Mouse (Mus musculus) frontal cortex, postnatal 36 days (tissue): Measurements from ENCODE around the gene Npcd.
"Not testable (repeated sequence)": the region's sequence is repeated elsewhere in the genome, so short reads cannot be mapped to it uniquely, and the experiment has no call there.

Experiments used
- DNase-seq, 2 experiments: peaks; one replicate each; pipeline ENCODE4 v3.0.0; 2022; ENCODE audit warnings: low spot score in 2 of 2

Gene Npcd

GRCm38 (mm10) chr15:79830388-79830787 is 3.6 kb downstream of the Npcd start:
- peak; percentile 78 to 86 for DNase-seq

GRCm38 (mm10) chr15:79829431-79829830 is 4.6 kb downstream of the Npcd start:
- DNase-seq, result no peak

- no peak for DNase-seq
Observed at GRCm38 (mm10) chr15:79828366-79829035, 5.5 kb downstream of the Npcd start.

- DNase-seq, result no peak
Observed at GRCm38 (mm10) chr15:79827778-79828210, 6.2 kb downstream of the Npcd start.

GRCm38 (mm10) chr15:79827061-79827777 is 6.8 kb downstream of the Npcd start:
- no peak for DNase-seq

- DNase-seq, result no peak
Observed at GRCm38 (mm10) chr15:79826221-79826935, 7.7 kb downstream of the Npcd start.

GRCm38 (mm10) chr15:79825146-79825825 is 8.8 kb downstream of the Npcd start:
- no peak for DNase-seq

- DNase-seq, result no peak
Observed at GRCm38 (mm10) chr15:79823588-79824280, 10.3 kb downstream of the Npcd start.

GRCm38 (mm10) chr15:79822265-79823199 is 11.5 kb downstream of the Npcd start:
- DNase-seq, result no peak

GRCm38 (mm10) chr15:79818325-79818724 is 15.7 kb downstream of the Npcd start:
- DNase-seq, result no peak

- no peak for DNase-seq
Observed at GRCm38 (mm10) chr15:79813666-79814258, 20.3 kb downstream of the Npcd start.

GRCm38 (mm10) chr15:79812840-79813239 is 21.2 kb downstream of the Npcd start:
- DNase-seq, result not testable (repeated sequence)

- no peak for DNase-seq
Observed at GRCm38 (mm10) chr15:79810997-79811396, 23.0 kb downstream of the Npcd start.

GRCm38 (mm10) chr15:79810061-79810460 is 24.0 kb downstream of the Npcd start:
- no peak for DNase-seq

- no peak for DNase-seq
Observed at GRCm38 (mm10) chr15:79808658-79809057, 25.4 kb downstream of the Npcd start.

- DNase-seq, result peak in 1 of 2 experiments; percentile 67
Observed at GRCm38 (mm10) chr15:79808114-79808513, 25.9 kb downstream of the Npcd start.

GRCm38 (mm10) chr15:79807050-79807449 is 27.0 kb downstream of the Npcd start:
- DNase-seq, result no peak

- DNase-seq, result no peak
Observed at GRCm38 (mm10) chr15:79805246-79805645, 28.8 kb downstream of the Npcd start.

GRCm38 (mm10) chr15:79804352-79805071 is 29.5 kb downstream of the Npcd start, which contains the start of gene Nptxr:
Nptxr (minus strand) TSS chr15:79804766.
- DNase-seq, result peak; percentile 74 to 75
